Mouse (Mus musculus) CD4-positive, CD25-positive, alpha-beta regulatory T cell, adult 2 months (primary cell): ENCODE results near the gene Tmem230.
A peak's percentile ranks its signal among the peaks of the same experiment; 100 is the strongest.
"Not testable (repeated sequence)": the region's sequence is repeated elsewhere in the genome, so short reads cannot be mapped to it uniquely, and the experiment has no call there.

Source experiments
- DNase-seq: peaks from one replicate; pipeline ENCODE4 v3.0.0-alpha.2; 2012; ENCODE audit warnings: low read depth, low spot score

Tmem230 gene

GRCm38 (mm10) chr2:132247539-132248313, at the start of gene Tmem230:
Gene Tmem230, minus strand, starts transcription at chr2:132247807.
- peak; percentile 98 for DNase-seq

GRCm38 (mm10) chr2:132293694-132294450, 46.3 kb upstream of the Tmem230 start:
- DNase-seq = no peak

GRCm38 (mm10) chr2:132292083-132292482, 44.5 kb upstream of the Tmem230 start:
- DNase-seq = peak; percentile 29

GRCm38 (mm10) chr2:132291265-132291664, 43.7 kb upstream of the Tmem230 start:
- DNase-seq = no peak

- DNase-seq = no peak
These were observed 43.2 kb upstream of the Tmem230 start for GRCm38 (mm10) chr2:132290808-132291207.

GRCm38 (mm10) chr2:132289213-132289612, 41.6 kb upstream of the Tmem230 start:
- DNase-seq = not testable (repeated sequence)

GRCm38 (mm10) chr2:132286376-132287076, 38.9 kb upstream of the Tmem230 start:
- no peak for DNase-seq

GRCm38 (mm10) chr2:132285722-132286121, 38.1 kb upstream of the Tmem230 start:
- DNase-seq = not testable (repeated sequence)

- DNase-seq = no peak
These were observed 37.0 kb upstream of the Tmem230 start for GRCm38 (mm10) chr2:132284492-132285139.

- DNase-seq = peak; percentile 28
These were observed 35.8 kb upstream of the Tmem230 start for GRCm38 (mm10) chr2:132283236-132284070.

GRCm38 (mm10) chr2:132282453-132283174, 35.0 kb upstream of the Tmem230 start:
- DNase-seq = peak; percentile 43

- peak; percentile 73 for DNase-seq
These were observed 34.2 kb upstream of the Tmem230 start for GRCm38 (mm10) chr2:132281560-132282452.

GRCm38 (mm10) chr2:132280518-132281120, 33.0 kb upstream of the Tmem230 start:
- DNase-seq = no peak

GRCm38 (mm10) chr2:132279978-132280377, 32.4 kb upstream of the Tmem230 start:
- no peak for DNase-seq

- peak; percentile 50 for DNase-seq
These were observed 31.8 kb upstream of the Tmem230 start for GRCm38 (mm10) chr2:132279336-132279882.

GRCm38 (mm10) chr2:132278273-132278853, 30.8 kb upstream of the Tmem230 start:
- no peak for DNase-seq

GRCm38 (mm10) chr2:132276249-132276648, 28.6 kb upstream of the Tmem230 start:
- no peak for DNase-seq

- peak; percentile 31 for DNase-seq
These were observed 27.9 kb upstream of the Tmem230 start for GRCm38 (mm10) chr2:132275527-132275926.
